Mouse (Mus musculus) spleen, adult 2 months (tissue): ENCODE results near the gene Nup188.

ENCODE experiments used
- CTCF ChIP-seq: fragments of 200-500 bp; IDR thresholded peaks from 2 replicates; pipeline ENCODE4 v1.5.1; 2011; ENCODE audit warnings: mild to moderate bottlenecking, inconsistent platforms; ENCODE audit not compliant: insufficient read depth, insufficient read length, insufficient replicate concordance; ENCODE audit errors: extremely low read depth
- POLR2A ChIP-seq: fragments of 200-500 bp; IDR thresholded peaks from 2 replicates; pipeline ENCODE4 v1.6.1; 2011; ENCODE audit warnings: low read depth, low read length, inconsistent platforms

GRCm38 (mm10) chr2:30257699-30258460, 28.3 kb upstream of the Nup188 start:
- TF ChIP-seq CTCF (no peak), POLR2A (no peak)
